Mouse (Mus musculus) myocyte (in vitro differentiated cells): ENCODE data around the gene Fam78a. TPM values are rescaled to one million over a fixed set of nuclear protein-coding genes. Genes with fewer than 3 reads are reported as not detected.
"Not testable (repeated sequence)": the region's sequence is repeated elsewhere in the genome, so short reads cannot be mapped to it uniquely, and the experiment has no call there.

Source experiments
- H3K27me3 ChIP-seq: one replicate; pipeline ENCODE4 v1.6.1; 2011; ENCODE audit not compliant: control insufficient read depth, insufficient read depth, insufficient read length
- H3K36me3 ChIP-seq: one replicate; pipeline ENCODE4 v1.6.1; 2011; ENCODE audit not compliant: control insufficient read depth, insufficient read depth
- H3K4me2 ChIP-seq: one replicate; pipeline ENCODE4 v1.6.1; 2011; ENCODE audit warnings: low read depth, control low read depth
- H3K4me3 ChIP-seq: one replicate; pipeline ENCODE4 v1.5.1; 2011; ENCODE audit warnings: mild to moderate bottlenecking, control low read depth, moderate library complexity
- H3K79me2 ChIP-seq: one replicate; pipeline ENCODE4 v1.6.1; 2011; ENCODE audit not compliant: control insufficient read depth, insufficient read depth
- H3ac ChIP-seq: one replicate; pipeline ENCODE4 v1.6.1; 2011; ENCODE audit not compliant: control insufficient read depth, insufficient read length
- CEBPB ChIP-seq: IDR thresholded peaks from 2 replicates; pipeline ENCODE4 v1.6.1; 2011; ENCODE audit warnings: mild to moderate bottlenecking, moderate library complexity; ENCODE audit not compliant: poor library complexity, insufficient read depth, severe bottlenecking
- E2F4 ChIP-seq: IDR thresholded peaks from one replicate; pipeline ENCODE4 v1.6.1; 2011; ENCODE audit warnings: mild to moderate bottlenecking, control low read depth, moderate library complexity; ENCODE audit not compliant: insufficient read depth
- MAX ChIP-seq: IDR thresholded peaks from one replicate; pipeline ENCODE4 v1.6.1; 2011; ENCODE audit warnings: low read depth, mild to moderate bottlenecking, control low read depth
- MYOD1 ChIP-seq, 3 experiments: IDR thresholded peaks; one replicate each; pipeline ENCODE4 v1.6.1; 2011; ENCODE audit warnings: control low read depth in 2 of 3, low read depth in 2 of 3, mild to moderate bottlenecking in 2 of 3, moderate library complexity in 1 of 3; ENCODE audit not compliant: insufficient read length in 2 of 3, control insufficient read depth in 1 of 3
- MYOG ChIP-seq, 3 experiments: IDR thresholded peaks; one replicate each; pipeline ENCODE4 v1.6.1; 2011; ENCODE audit warnings: control low read depth in 2 of 3, low read depth in 2 of 3, mild to moderate bottlenecking in 2 of 3; ENCODE audit not compliant: insufficient read length in 2 of 3, control insufficient read depth in 1 of 3, insufficient read depth in 1 of 3
- POLR2A ChIP-seq: IDR thresholded peaks from one replicate; pipeline ENCODE4 v1.6.1; 2011; ENCODE audit warnings: low read depth, mild to moderate bottlenecking, control low read depth, moderate library complexity; ENCODE audit not compliant: insufficient read length
- POLR2AphosphoS2 ChIP-seq: IDR thresholded peaks from one replicate; pipeline ENCODE4 v1.6.1; 2011; ENCODE audit warnings: low read depth, control low read depth; ENCODE audit not compliant: insufficient read length
- REST ChIP-seq: IDR thresholded peaks from one replicate; pipeline ENCODE4 v1.6.1; 2011; ENCODE audit warnings: mild to moderate bottlenecking, control low read depth, moderate library complexity; ENCODE audit not compliant: insufficient read depth, insufficient read length
- SRF ChIP-seq: IDR thresholded peaks from one replicate; pipeline ENCODE4 v1.6.1; 2011; ENCODE audit warnings: low read depth; ENCODE audit not compliant: control insufficient read depth, insufficient read length
- TCF12 ChIP-seq: IDR thresholded peaks from one replicate; pipeline ENCODE4 v1.6.1; 2011; ENCODE audit warnings: mild to moderate bottlenecking, control low read depth; ENCODE audit not compliant: poor library complexity, insufficient read depth, severe bottlenecking
- TCF3 ChIP-seq: IDR thresholded peaks from one replicate; pipeline ENCODE4 v1.6.1; 2011; ENCODE audit warnings: low read depth, control low read depth; ENCODE audit not compliant: insufficient read length
- USF1 ChIP-seq: IDR thresholded peaks from one replicate; pipeline ENCODE4 v1.6.1; 2011; ENCODE audit warnings: low read depth, mild to moderate bottlenecking, control low read depth, moderate library complexity
- polyA plus RNA-seq: library from polyadenylated mRNA; unstranded; fragments of >200 nt; fragmentation: generic; extraction: Trizol; gene quantifications from one replicate; pipeline ENCODE4 v1.2.1, GENCODE M21; 2012; ENCODE audit warnings: missing spikeins

Fam78a gene
- polyA plus RNA-seq, 1 experiment, result 4.7 TPM

DNA sequence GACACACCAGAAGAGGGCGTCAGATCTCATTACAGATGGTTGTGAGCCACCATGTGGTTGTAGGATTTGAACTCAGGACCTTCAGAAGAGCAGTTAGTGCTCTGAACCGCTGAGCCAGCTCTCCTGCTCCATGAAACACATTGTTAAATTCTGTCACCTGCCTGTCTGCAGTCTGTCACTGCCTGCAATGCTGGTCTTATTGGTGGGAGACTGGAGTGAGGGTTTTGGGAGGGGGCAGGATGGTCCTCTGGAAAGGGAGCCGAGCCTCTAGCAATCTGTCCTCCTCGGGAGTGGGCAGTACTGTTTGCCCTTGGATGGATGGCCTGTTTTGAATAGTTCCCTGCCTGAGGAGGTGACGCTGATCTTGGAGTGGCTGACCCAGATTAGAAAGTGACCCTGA, 40.8 kb downstream of the Fam78a start:
- Histone ChIP-seq H3K27me3 (no peaks in the 10 kb centered on the region), H3K4me2 (no peak overlapping the region), H3K4me3 (no peak overlapping the region), H3K36me3 (peaks cover 19% of the 10 kb centered on the region), H3ac (no peak overlapping the region), H3K79me2 (no peaks in the 10 kb centered on the region)
- no peak for TF ChIP-seq MAX

- Histone ChIP-seq H3ac (no peak overlapping the region), H3K36me3 (peaks cover 19% of the 10 kb centered on the region), H3K27me3 (no peaks in the 10 kb centered on the region), H3K4me3 (no peak overlapping the region), H3K79me2 (no peaks in the 10 kb centered on the region), H3K4me2 (no peak overlapping the region)
- peak in 1 of 3 experiments; percentile 71 for TF ChIP-seq MYOG (IDR thresholded peaks at IDR 0.05; ENCODE audit: control insufficient read depth in 1 of 3, insufficient read depth in 1 of 3, insufficient read length in 2 of 3, low read depth in 2 of 3)
- TF ChIP-seq MYOD1 (IDR thresholded peaks at IDR 0.05; ENCODE audit: control insufficient read depth in 1 of 3, insufficient read length in 2 of 3, low read depth in 2 of 3), result peak in 2 of 3 experiments; percentile 35 to 78
- TF ChIP-seq SRF, result no peak
These were observed 43.6 kb downstream of the Fam78a start for GRCm38 (mm10) chr2:32041087-32041486.

- peaks cover 19% of the 10 kb centered on the region for H3K36me3 ChIP-seq
- H3K4me3 ChIP-seq, H3ac ChIP-seq, H3K79me2 ChIP-seq, H3K4me2 ChIP-seq, H3K27me3 ChIP-seq: not testable (repeated sequence)
These were observed 44.0 kb downstream of the Fam78a start for GRCm38 (mm10) chr2:32040646-32041045.

- no peaks in the 10 kb centered on the region for H3K79me2 ChIP-seq
- TF ChIP-seq E2F4 (no peak), POLR2AphosphoS2 (no peak), TCF12 (no peak), USF1 (no peak), MAX (no peak), CEBPB (no peak), POLR2A (no peak), MYOD1 (IDR thresholded peaks at IDR 0.05; ENCODE audit: control insufficient read depth in 1 of 3, insufficient read length in 2 of 3, low read depth in 2 of 3) (no peak), MYOG (IDR thresholded peaks at IDR 0.05; ENCODE audit: control insufficient read depth in 1 of 3, insufficient read depth in 1 of 3, insufficient read length in 2 of 3, low read depth in 2 of 3) (no peak), REST (no peak), TCF3 (no peak), SRF (no peak)
- H3K4me2 ChIP-seq, result no peak overlapping the region
- no peak overlapping the region for H3ac ChIP-seq
- H3K4me3 ChIP-seq, result no peak overlapping the region
- H3K27me3 ChIP-seq, result no peaks in the 10 kb centered on the region
- peaks cover 19% of the 10 kb centered on the region for H3K36me3 ChIP-seq
These were observed 46.0 kb downstream of the Fam78a start for GRCm38 (mm10) chr2:32038661-32039081.

- H3K4me2 ChIP-seq, result no peak overlapping the region
- no peaks in the 10 kb centered on the region for H3K79me2 ChIP-seq
- H3K27me3 ChIP-seq, result no peaks in the 10 kb centered on the region
- TF ChIP-seq MYOD1 (IDR thresholded peaks at IDR 0.05; ENCODE audit: control insufficient read depth in 1 of 3, insufficient read length in 2 of 3, low read depth in 2 of 3), result no peak
- peaks cover 19% of the 10 kb centered on the region for H3K36me3 ChIP-seq
- H3K4me3 ChIP-seq, result no peak overlapping the region
- no peak overlapping the region for H3ac ChIP-seq
These were observed 47.3 kb downstream of the Fam78a start for GRCm38 (mm10) chr2:32037279-32037858.

GRCm38 (mm10) chr2:32034206-32034605, 50.5 kb downstream of the Fam78a start:
- no peaks in the 10 kb centered on the region for H3K27me3 ChIP-seq
- peaks cover 11% of the 10 kb centered on the region for H3K36me3 ChIP-seq
- H3ac ChIP-seq, result no peak overlapping the region
- no peak overlapping the region for H3K4me2 ChIP-seq
- H3K79me2 ChIP-seq, result no peaks in the 10 kb centered on the region
- no peak overlapping the region for H3K4me3 ChIP-seq
- no peak for TF ChIP-seq REST
- no peak for TF ChIP-seq MAX
- TF ChIP-seq TCF12, result no peak
- TF ChIP-seq E2F4, result no peak
- no peak for TF ChIP-seq POLR2AphosphoS2
- no peak for TF ChIP-seq TCF3
- no peak for TF ChIP-seq MYOG (IDR thresholded peaks at IDR 0.05; ENCODE audit: control insufficient read depth in 1 of 3, insufficient read depth in 1 of 3, insufficient read length in 2 of 3, low read depth in 2 of 3)
- TF ChIP-seq MYOD1 (IDR thresholded peaks at IDR 0.05; ENCODE audit: control insufficient read depth in 1 of 3, insufficient read length in 2 of 3, low read depth in 2 of 3), result no peak
- no peak for TF ChIP-seq USF1
- TF ChIP-seq CEBPB, result no peak
- no peak for TF ChIP-seq SRF
- no peak for TF ChIP-seq POLR2A
